Mouse (Mus musculus) CD4-positive, CD25-positive, alpha-beta regulatory T cell, adult 4 months (primary cell): ENCODE data around the gene Sult6b1. TPM values are rescaled to one million over a fixed set of nuclear protein-coding genes. Genes with fewer than 3 reads are reported as not detected.

Source experiments
- ATAC-seq: one replicate; pipeline ENCODE4 v1.8.0; 2017
- polyA plus RNA-seq, 2 experiments: library from polyadenylated mRNA; unstranded; fragments of 100-300 nt; shearing (Covaris generic); gene quantifications; one replicate each; pipeline ENCODE4 v1.2.1; 2017

Gene Sult6b1
- polyA plus RNA-seq, 2 experiments from 2014 or later, result 0.32 to 0.49 TPM

GRCm38 (mm10) chr17:78883291-78883690, 23.5 kb downstream of the Sult6b1 start:
- ATAC-seq, result no peak

GRCm38 (mm10) chr17:78882401-78883112, 24.2 kb downstream of the Sult6b1 start, which contains the start of gene Eif2ak2:
TSS of gene Eif2ak2 (minus strand) at chr17:78882573.
- ATAC-seq, result peak; percentile 88

- ATAC-seq, result peak; percentile 68
Observed at GRCm38 (mm10) chr17:78881878-78882304, 24.9 kb downstream of the Sult6b1 start.

GRCm38 (mm10) chr17:78873886-78874285, 32.9 kb downstream of the Sult6b1 start:
- peak; percentile 57 for ATAC-seq

- ATAC-seq, result no peak
Observed at GRCm38 (mm10) chr17:78856243-78856642, 50.5 kb downstream of the Sult6b1 start.

GRCm38 (mm10) chr17:78842271-78842928, 64.4 kb downstream of the Sult6b1 start:
- ATAC-seq, result no peak

- ATAC-seq, result no peak
Observed at GRCm38 (mm10) chr17:78836056-78836455, 70.7 kb downstream of the Sult6b1 start.

- ATAC-seq, result peak; percentile 91
Observed at GRCm38 (mm10) chr17:78834856-78835835, 71.6 kb downstream of the Sult6b1 start, which contains the start of the genes Heatr5b and Gpatch11. TSS of gene Heatr5b (minus strand) at chr17:78835364. TSS of gene Gpatch11 (plus strand) at chr17:78835567.

Other genes starting within 250 kb of the Sult6b1 start
- 1 to 10 TPM; 7.4 to 9.9 TPM for gene Strn, start 169.8 kb downstream of the Sult6b1 start, polyA plus RNA-seq
- 10 to 100 TPM; 11.1 to 21.3 TPM for gene Heatr5b, start 71.6 kb downstream of the Sult6b1 start, polyA plus RNA-seq
- gene Gpatch11, start 71.4 kb downstream of the Sult6b1 start, polyA plus RNA-seq, result 100 to 1,000 TPM in 1 of 2 experiments, 10 to 100 TPM in 1; 92.7 to 113 TPM
- 10 to 100 TPM; 28.9 to 51.1 TPM for gene Eif2ak2, start 24.4 kb downstream of the Sult6b1 start, polyA plus RNA-seq
- gene Cebpzos, start 9.5 kb upstream of the Sult6b1 start, polyA plus RNA-seq, result 10 to 100 TPM; 70.3 to 70.8 TPM
- 10 to 100 TPM; 51.9 to 81.0 TPM for gene Cebpz, start 30.1 kb upstream of the Sult6b1 start, polyA plus RNA-seq
- gene Ndufaf7, start 30.1 kb upstream of the Sult6b1 start, polyA plus RNA-seq, result 10 to 100 TPM; 57.6 to 60.1 TPM
- gene Prkd3, start 113.8 kb upstream of the Sult6b1 start, polyA plus RNA-seq, result 10 to 100 TPM in 1 of 2 experiments, 1 to 10 TPM in 1; 8.1 to 11.4 TPM
- 1 to 10 TPM; 2.3 TPM for gene Qpct, start 144.9 kb upstream of the Sult6b1 start, polyA plus RNA-seq